Mouse (Mus musculus): ENCODE results near the gene Efna4. TPM values are rescaled to one million over a fixed set of nuclear protein-coding genes. Genes with fewer than 3 reads are reported as not detected.

Efna4 gene
- polyA plus RNA-seq, 2 experiments: 0.62 to 0.92 TPM

DNA sequence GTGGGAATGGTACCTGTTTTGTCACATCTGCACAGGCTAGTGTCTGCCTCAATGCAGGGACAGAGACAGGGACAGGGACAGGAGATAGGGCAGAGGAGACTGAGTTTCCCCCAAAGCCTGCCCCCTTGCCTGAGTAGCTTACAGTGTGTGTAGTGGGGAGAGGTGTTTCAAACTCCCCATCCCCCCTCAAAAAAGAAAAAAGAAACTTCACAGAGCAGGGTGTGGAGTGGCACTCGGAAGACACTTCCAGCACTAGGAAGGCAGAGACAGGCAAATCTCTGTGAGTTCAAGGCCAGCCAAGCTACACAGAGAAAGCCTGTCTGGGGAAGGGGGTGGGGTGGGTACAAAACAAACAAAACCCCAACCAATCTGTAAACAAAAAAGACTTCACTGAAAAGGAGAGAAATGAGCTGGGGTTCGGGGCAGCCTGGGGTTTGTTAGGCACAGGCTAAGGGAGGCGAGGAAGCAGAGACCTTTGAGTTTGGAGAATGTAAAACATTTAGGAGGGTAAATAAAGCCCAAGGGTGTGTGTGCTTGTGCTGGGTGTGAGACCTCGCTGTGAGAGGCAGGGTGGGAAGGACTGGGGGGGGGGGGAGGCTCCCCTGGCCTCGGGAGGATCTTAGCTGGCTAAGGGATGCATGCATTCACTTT, 35.9 kb upstream of the Efna4 start:
- no peak overlapping the region for H3K4me3 ChIP-seq (ENCODE audit: insufficient read depth in 1 of 2, low read depth in 2 of 2, low read length in 2 of 2)
- no peak overlapping the region for H3K27ac ChIP-seq
- peaks cover 0 to 6% of the 10 kb centered on the region in 2 experiments; a peak in 2 of 4 replicates for H3K4me1 ChIP-seq (replicated peaks; ENCODE audit: control insufficient read depth in 2 of 2, insufficient read depth in 2 of 2, low read length in 1 of 2)
- ATAC-seq (ENCODE audit: insufficient read depth) (no peak), DNase-seq (ENCODE audit: low read depth in 3 of 3, low spot score in 3 of 3) (no peak)
- H3K27me3 ChIP-seq (ENCODE audit: control insufficient read depth, insufficient read depth, low read length): no peaks in the 10 kb centered on the region
- H3K9ac ChIP-seq (replicated peaks): no peak overlapping the region; the same call in 1 of the 2 replicates
- no peaks in the 10 kb centered on the region for H3K36me3 ChIP-seq (replicated peaks; ENCODE audit: control insufficient read depth, insufficient read depth, low read depth)
- no peaks in the 10 kb centered on the region for H3K9me3 ChIP-seq (ENCODE audit: control insufficient read depth, low read length)
- TF ChIP-seq EP300 (IDR thresholded peaks at IDR 0.05; ENCODE audit: low read depth): no peak
- no peak for TF ChIP-seq CTCF (IDR thresholded peaks at IDR 0.05; ENCODE audit: low read depth)
- 32% methylated on average over 5 of the region's 5 CpGs for WGBS (ENCODE audit: insufficient replicate concordance)
- no peak overlapping the region for H3K4me2 ChIP-seq (ENCODE audit: low read depth)

DNA sequence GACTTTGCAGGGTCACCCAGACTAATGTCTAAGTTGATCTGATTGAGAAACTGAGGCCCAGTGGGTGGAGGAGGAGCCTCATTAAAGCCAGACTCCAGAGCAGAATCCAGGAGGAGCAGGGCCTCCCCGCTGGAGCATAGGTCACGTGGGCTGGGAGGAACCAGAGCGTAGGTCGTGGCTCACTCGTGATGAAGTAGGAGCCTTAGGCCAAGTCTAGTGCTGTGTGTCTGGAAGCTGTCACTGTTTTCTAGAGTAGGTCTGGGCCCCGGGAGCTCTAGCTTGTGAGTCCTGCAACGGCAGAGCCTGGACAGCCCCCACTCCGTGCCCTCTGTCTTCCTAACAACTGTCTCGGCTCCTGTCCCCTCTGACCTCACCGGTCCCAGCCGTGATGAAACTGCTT, 29.5 kb upstream of the Efna4 start:
- no peak overlapping the region for H3K4me2 ChIP-seq (ENCODE audit: low read depth)
- no peak for ATAC-seq (ENCODE audit: insufficient read depth)
- no peaks in the 10 kb centered on the region for H3K9me3 ChIP-seq (ENCODE audit: control insufficient read depth, low read length)
- TF ChIP-seq EP300 (IDR thresholded peaks at IDR 0.05; ENCODE audit: low read depth) (no peak), CTCF (IDR thresholded peaks at IDR 0.05; ENCODE audit: low read depth) (no peak)
- no peak overlapping the region for H3K9ac ChIP-seq (replicated peaks)
- no peak for DNase-seq (ENCODE audit: low read depth in 3 of 3, low spot score in 3 of 3)
- 58% methylated on average over 11 of the region's 11 CpGs for WGBS (ENCODE audit: insufficient replicate concordance)
- no peaks in the 10 kb centered on the region for H3K36me3 ChIP-seq (replicated peaks; ENCODE audit: control insufficient read depth, insufficient read depth, low read depth)
- H3K4me3 ChIP-seq (ENCODE audit: insufficient read depth in 1 of 2, low read depth in 2 of 2, low read length in 2 of 2): no peak overlapping the region
- H3K27me3 ChIP-seq (ENCODE audit: control insufficient read depth, insufficient read depth, low read length): no peaks in the 10 kb centered on the region
- no peak overlapping the region for H3K27ac ChIP-seq
- no peaks in the 10 kb centered on the region for H3K4me1 ChIP-seq (replicated peaks; ENCODE audit: control insufficient read depth in 2 of 2, insufficient read depth in 2 of 2, low read length in 1 of 2)

DNA sequence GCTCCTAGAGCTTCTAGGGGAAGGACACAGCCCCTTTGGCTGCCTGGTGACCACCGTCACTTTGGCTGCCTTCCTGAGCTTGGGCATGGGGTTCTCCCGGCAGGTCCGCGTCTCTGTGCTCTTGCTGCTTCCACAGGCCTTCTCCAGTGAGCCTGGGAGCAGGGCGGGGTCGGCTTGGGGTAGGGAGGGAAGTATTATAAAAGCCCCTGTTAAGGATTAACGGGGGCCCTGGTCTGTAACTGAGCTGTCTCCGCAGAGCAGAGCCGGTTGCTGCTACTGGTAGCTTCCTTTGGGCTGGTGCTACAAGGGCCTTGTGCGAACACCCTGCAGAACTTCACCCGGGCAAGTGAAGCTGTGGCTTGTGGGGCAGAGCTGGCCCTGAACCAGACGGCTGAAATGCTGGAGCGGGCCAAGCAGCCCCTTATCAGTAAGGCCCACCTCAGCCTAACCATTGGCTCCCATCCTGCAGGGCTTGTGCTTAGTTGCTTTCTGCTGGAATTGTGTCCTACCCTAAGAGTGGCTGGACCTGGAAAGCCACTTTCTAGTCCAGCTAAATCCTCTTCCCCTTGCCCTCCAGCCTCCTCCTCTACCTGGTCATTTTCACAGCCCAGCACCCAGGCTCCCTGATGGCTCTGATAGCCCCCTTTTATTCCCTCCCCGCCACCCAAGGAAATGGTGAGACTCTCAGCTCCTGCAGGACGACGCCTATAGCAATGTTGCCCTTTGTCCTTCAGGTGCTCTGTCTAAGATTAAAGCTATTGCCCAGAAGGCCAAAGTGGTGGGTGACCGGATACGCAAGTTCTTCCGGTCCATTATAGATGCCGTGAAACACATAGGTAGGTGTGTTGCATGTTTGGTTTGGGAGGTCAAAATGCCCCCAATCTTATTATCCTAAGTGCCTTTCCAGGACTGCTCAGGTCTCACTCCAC, 27.9 kb upstream of the Efna4 start:
- Histone ChIP-seq H3K27ac (no peak overlapping the region), H3K4me1 (replicated peaks; ENCODE audit: control insufficient read depth in 2 of 2, insufficient read depth in 2 of 2, low read length in 1 of 2) (no peaks in the 10 kb centered on the region), H3K27me3 (ENCODE audit: control insufficient read depth, insufficient read depth, low read length) (no peaks in the 10 kb centered on the region), H3K36me3 (replicated peaks; ENCODE audit: control insufficient read depth, insufficient read depth, low read depth) (no peaks in the 10 kb centered on the region), H3K4me2 (ENCODE audit: low read depth) (no peak overlapping the region), H3K9ac (replicated peaks) (no peak overlapping the region), H3K4me3 (ENCODE audit: insufficient read depth in 1 of 2, low read depth in 2 of 2, low read length in 2 of 2) (no peak overlapping the region), H3K9me3 (ENCODE audit: control insufficient read depth, low read length) (no peaks in the 10 kb centered on the region)
- 66% methylated on average over 20 of the region's 20 CpGs for WGBS (ENCODE audit: insufficient replicate concordance)
- ATAC-seq (ENCODE audit: insufficient read depth): no peak
- no peak for DNase-seq (ENCODE audit: low read depth in 3 of 3, low spot score in 3 of 3)
- TF ChIP-seq CTCF (IDR thresholded peaks at IDR 0.05; ENCODE audit: low read depth) (no peak), EP300 (IDR thresholded peaks at IDR 0.05; ENCODE audit: low read depth) (no peak)

DNA sequence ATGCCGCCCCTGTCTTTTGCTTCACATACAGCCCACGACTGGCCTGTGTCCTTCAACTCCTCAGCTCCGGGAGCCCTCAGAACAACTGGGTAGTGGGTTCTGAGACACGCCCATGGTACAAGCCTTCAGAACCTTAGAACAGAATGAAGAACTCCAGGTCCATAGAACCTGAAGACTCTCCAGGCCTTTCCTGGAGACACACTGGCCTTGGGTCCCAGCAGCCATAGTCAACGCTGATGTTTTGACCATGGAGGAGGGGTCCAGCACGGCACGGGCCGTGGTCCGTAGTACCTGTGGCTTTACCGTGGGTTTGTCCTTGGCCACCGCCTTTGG, 27.3 kb upstream of the Efna4 start, which contains the start of gene Dcst1:
Dcst1 (minus strand) TSS at position 101 of the 333 bp plus-strand sequence.
- Histone ChIP-seq H3K4me1 (replicated peaks; ENCODE audit: control insufficient read depth in 2 of 2, insufficient read depth in 2 of 2, low read length in 1 of 2) (no peaks in the 10 kb centered on the region), H3K4me2 (ENCODE audit: low read depth) (no peak within 1 kb of the TSS), H3K27ac (no peak within 1 kb of the TSS), H3K9me3 (ENCODE audit: control insufficient read depth, low read length) (no peaks in the 10 kb centered on the region), H3K36me3 (replicated peaks; ENCODE audit: control insufficient read depth, insufficient read depth, low read depth) (no peaks in the 10 kb centered on the region), H3K9ac (replicated peaks) (no peak within 1 kb of the TSS), H3K27me3 (ENCODE audit: control insufficient read depth, insufficient read depth, low read length) (no peaks in the 10 kb centered on the region), H3K4me3 (ENCODE audit: insufficient read depth in 1 of 2, low read depth in 2 of 2, low read length in 2 of 2) (no peak within 1 kb of the TSS)
- WGBS (ENCODE audit: insufficient replicate concordance): 73% methylated on average over 11 of the region's 11 CpGs
- no peak for ATAC-seq (ENCODE audit: insufficient read depth)
- no peak for TF ChIP-seq EP300 (IDR thresholded peaks at IDR 0.05; ENCODE audit: low read depth)
- no peak for TF ChIP-seq CTCF (IDR thresholded peaks at IDR 0.05; ENCODE audit: low read depth)
- DNase-seq (ENCODE audit: low read depth in 3 of 3, low spot score in 3 of 3): no peak

DNA sequence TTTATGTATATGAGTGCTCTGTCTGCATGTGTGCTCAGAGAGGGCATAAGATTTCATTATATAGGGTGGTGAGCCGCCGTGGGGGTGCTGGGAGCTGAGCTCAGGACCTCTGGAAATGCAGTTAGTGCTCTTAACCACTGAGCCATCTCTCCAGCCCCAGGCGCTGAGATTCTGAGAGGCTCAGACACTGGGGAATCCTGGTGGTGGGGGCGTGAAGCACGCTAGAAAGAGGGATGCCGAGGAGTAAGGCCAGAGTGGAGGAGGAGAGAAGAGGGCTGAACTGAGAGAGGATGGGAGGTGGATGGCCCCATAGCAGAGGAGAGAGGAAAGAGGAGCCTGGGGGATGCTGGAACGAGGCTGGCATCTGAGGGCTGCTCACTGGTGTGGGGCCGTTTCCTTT, 26.8 kb upstream of the Efna4 start:
- no peaks in the 10 kb centered on the region for H3K27me3 ChIP-seq (ENCODE audit: control insufficient read depth, insufficient read depth, low read length)
- H3K4me2 ChIP-seq (ENCODE audit: low read depth): no peak overlapping the region
- no peaks in the 10 kb centered on the region for H3K4me1 ChIP-seq (replicated peaks; ENCODE audit: control insufficient read depth in 2 of 2, insufficient read depth in 2 of 2, low read length in 1 of 2)
- H3K9me3 ChIP-seq (ENCODE audit: control insufficient read depth, low read length): no peaks in the 10 kb centered on the region
- no peak overlapping the region for H3K4me3 ChIP-seq (ENCODE audit: insufficient read depth in 1 of 2, low read depth in 2 of 2, low read length in 2 of 2)
- no peak for DNase-seq (ENCODE audit: low read depth in 3 of 3, low spot score in 3 of 3)
- no peak for TF ChIP-seq CTCF (IDR thresholded peaks at IDR 0.05; ENCODE audit: low read depth)
- no peak for TF ChIP-seq EP300 (IDR thresholded peaks at IDR 0.05; ENCODE audit: low read depth)
- ATAC-seq (ENCODE audit: insufficient read depth): no peak
- H3K27ac ChIP-seq: no peak overlapping the region
- no peak overlapping the region for H3K9ac ChIP-seq (replicated peaks)
- no peaks in the 10 kb centered on the region for H3K36me3 ChIP-seq (replicated peaks; ENCODE audit: control insufficient read depth, insufficient read depth, low read depth)
- 66% methylated on average over 8 of the region's 8 CpGs for WGBS (ENCODE audit: insufficient replicate concordance)

All from liver, embryonic 14.5 days (tissue).